Mouse (Mus musculus): ENCODE measurements around the gene Grb2. TPM values are rescaled to one million over a fixed set of nuclear protein-coding genes. Genes with fewer than 3 reads are reported as not detected.
"Not testable (repeated sequence)": the region's sequence is repeated elsewhere in the genome, so short reads cannot be mapped to it uniquely, and the experiment has no call there.

The Grb2 gene
- polyA plus RNA-seq, 1 experiment: 3.8 TPM

DNA sequence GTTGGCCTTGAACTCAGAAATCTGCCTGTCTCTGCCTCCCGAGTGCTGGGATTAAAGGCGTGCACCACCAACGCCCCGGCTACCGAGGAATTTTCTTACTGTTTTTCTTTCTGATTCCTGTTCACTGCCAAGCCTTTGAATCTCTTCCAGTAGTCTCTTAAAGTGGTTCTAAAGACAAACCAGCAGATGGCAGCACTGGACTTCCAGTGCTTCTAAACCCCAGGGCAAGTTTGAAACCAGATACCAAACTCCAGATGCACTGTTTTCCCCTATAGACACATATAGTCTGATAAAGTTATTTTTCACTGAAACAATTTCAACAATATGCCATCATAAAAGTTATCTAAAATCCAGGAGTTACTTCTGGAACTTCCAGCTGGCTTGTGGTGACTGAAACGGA lies 60.9 kb downstream of the Grb2 start:
- Histone ChIP-seq H3K27me3 (ENCODE audit: control insufficient read depth) (no peaks in the 10 kb centered on the region), H3K36me3 (ENCODE audit: control insufficient read depth) (peaks cover 76% of the 10 kb centered on the region), H3K4me3 (replicated peaks) (no peak overlapping the region), H3K9me3 (ENCODE audit: control insufficient read depth, low read length) (no peaks in the 10 kb centered on the region), H3K4me1 (ENCODE audit: control insufficient read depth) (no peaks in the 10 kb centered on the region; the same call in 1 of the 2 replicates)
- no peak for TF ChIP-seq GATA1 (IDR thresholded peaks at IDR 0.05; ENCODE audit: low read length)
- TF ChIP-seq TAL1 (IDR thresholded peaks at IDR 0.05; ENCODE audit: low read length): no peak

DNA sequence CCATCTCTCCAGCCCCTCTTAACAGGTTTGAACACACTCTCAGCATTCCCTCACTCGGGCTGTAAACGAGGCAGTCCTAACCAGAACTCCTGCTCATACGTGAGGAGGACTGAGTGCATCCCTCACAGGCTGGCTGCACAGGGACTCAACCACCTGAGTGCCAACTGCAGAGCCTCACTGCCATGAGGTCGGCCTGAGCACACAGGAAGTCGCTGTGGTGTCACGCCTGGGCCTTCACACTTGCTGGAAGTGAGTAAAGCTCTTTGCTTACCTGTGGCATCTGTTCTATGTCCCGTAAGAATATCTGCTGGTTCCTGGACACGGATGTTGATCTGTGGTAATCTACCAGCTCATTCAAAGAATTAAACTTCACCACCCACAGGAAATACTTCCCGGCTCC lies 62.0 kb downstream of the Grb2 start:
- Histone ChIP-seq H3K4me3 (replicated peaks) (no peak overlapping the region), H3K4me1 (ENCODE audit: control insufficient read depth) (peaks cover 4% of the 10 kb centered on the region), H3K9me3 (ENCODE audit: control insufficient read depth, low read length) (no peaks in the 10 kb centered on the region), H3K27me3 (ENCODE audit: control insufficient read depth) (no peaks in the 10 kb centered on the region), H3K36me3 (ENCODE audit: control insufficient read depth) (peaks cover 74% of the 10 kb centered on the region)
- no peak for TF ChIP-seq TAL1 (IDR thresholded peaks at IDR 0.05; ENCODE audit: low read length)
- TF ChIP-seq GATA1 (IDR thresholded peaks at IDR 0.05; ENCODE audit: low read length): no peak

DNA sequence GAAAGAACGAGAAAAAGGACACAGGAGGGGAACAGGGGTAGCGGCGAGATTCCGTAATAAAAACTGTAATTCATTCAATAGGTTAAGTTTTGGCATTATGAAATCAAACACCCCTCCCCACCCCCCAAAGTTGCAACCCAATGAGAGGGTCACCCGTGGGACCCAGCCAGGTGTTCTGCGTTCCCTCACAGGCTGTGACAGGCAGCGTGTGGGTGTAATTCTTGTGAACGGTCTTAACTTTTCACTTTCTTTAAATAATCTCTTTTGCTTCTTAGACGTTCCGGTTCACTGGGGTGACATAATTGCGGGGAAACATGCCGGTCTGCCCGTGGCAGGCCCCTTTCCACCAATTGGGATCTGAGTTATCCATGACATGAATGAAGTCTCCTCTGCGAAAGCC lies 62.9 kb downstream of the Grb2 start:
- H3K9me3 ChIP-seq (ENCODE audit: control insufficient read depth, low read length); H3K4me1 ChIP-seq (ENCODE audit: control insufficient read depth); H3K27me3 ChIP-seq (ENCODE audit: control insufficient read depth); H3K4me3 ChIP-seq (replicated peaks): not testable (repeated sequence)
- peaks cover 66% of the 10 kb centered on the region for H3K36me3 ChIP-seq (ENCODE audit: control insufficient read depth)

DNA sequence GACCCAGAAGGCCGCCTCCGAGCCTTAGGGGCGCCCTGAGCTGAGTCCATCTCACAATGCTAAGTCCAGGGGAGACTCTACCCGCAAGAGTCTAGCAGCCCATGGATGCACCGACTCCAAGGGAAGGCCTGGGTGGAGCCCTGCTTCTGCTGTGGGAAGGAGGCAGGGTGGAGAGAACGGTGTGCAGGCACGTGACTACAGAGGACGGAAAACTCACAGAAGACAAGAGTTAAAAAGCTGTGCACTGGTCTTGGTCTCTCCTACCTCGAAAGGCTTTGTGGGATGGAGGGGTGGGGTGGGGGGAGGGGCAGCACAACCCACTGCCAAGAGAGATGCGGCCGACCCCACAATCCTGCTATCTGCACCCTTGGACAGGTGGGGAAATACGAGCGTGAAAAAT lies 64.1 kb downstream of the Grb2 start:
- H3K4me1 ChIP-seq (ENCODE audit: control insufficient read depth): peaks cover 7% of the 10 kb centered on the region
- H3K4me3 ChIP-seq (replicated peaks): no peak overlapping the region
- no peaks in the 10 kb centered on the region for H3K9me3 ChIP-seq (ENCODE audit: control insufficient read depth, low read length)
- TF ChIP-seq TAL1 (IDR thresholded peaks at IDR 0.05; ENCODE audit: low read length) (no peak), GATA1 (IDR thresholded peaks at IDR 0.05; ENCODE audit: low read length) (no peak)
- no peaks in the 10 kb centered on the region for H3K27me3 ChIP-seq (ENCODE audit: control insufficient read depth)
- H3K36me3 ChIP-seq (ENCODE audit: control insufficient read depth): peaks cover 56% of the 10 kb centered on the region

DNA sequence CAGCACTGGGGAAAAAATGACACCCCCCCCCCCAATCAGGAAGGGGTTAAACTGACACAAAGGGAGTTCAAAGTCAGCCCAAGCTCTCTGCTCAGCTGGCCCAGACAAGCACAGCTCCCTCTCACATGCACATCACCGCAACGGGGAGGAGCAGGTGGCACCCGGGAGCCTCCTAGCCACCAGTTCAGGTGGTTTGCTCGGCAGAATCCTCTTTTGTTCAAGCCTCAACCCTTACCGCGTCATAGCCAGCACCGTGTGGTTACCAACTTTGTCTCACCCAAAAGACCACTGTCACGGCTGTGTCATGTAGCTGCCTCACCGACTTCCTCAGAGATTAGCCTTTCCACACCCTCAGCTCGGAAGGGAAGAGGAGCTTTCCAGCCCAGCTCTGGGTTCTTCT lies 65.1 kb downstream of the Grb2 start:
- Histone ChIP-seq H3K4me3 (replicated peaks) (no peak overlapping the region), H3K27me3 (ENCODE audit: control insufficient read depth) (no peaks in the 10 kb centered on the region), H3K9me3 (ENCODE audit: control insufficient read depth, low read length) (no peaks in the 10 kb centered on the region), H3K4me1 (ENCODE audit: control insufficient read depth) (peaks cover 7% of the 10 kb centered on the region), H3K36me3 (ENCODE audit: control insufficient read depth) (peaks cover 47% of the 10 kb centered on the region)
- TF ChIP-seq GATA1 (IDR thresholded peaks at IDR 0.05; ENCODE audit: low read length) (no peak), TAL1 (IDR thresholded peaks at IDR 0.05; ENCODE audit: low read length) (no peak)

DNA sequence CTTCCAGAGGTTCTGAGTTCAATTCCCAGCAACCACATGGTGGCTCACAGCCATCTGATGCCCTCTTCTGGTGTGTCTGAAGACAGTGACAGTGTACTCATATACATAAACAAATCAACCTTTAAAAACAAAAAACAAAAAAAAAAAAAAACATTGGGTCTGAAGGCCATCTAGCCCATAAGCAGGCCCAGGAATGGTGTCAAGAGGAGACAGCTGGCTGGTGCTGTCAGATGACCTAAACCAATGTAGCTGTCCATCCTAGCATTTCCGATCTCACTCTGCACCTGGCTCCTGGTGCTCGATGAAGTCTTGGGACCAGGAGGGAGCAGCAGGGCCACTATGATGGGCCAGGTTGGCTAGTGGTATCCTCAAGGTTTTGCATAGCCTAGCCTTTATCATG lies 65.7 kb downstream of the Grb2 start:
- no peaks in the 10 kb centered on the region for H3K27me3 ChIP-seq (ENCODE audit: control insufficient read depth)
- peaks cover 7% of the 10 kb centered on the region for H3K4me1 ChIP-seq (ENCODE audit: control insufficient read depth)
- no peaks in the 10 kb centered on the region for H3K9me3 ChIP-seq (ENCODE audit: control insufficient read depth, low read length)
- no peak overlapping the region for H3K4me3 ChIP-seq (replicated peaks)
- TF ChIP-seq GATA1 (IDR thresholded peaks at IDR 0.05; ENCODE audit: low read length) (no peak), TAL1 (IDR thresholded peaks at IDR 0.05; ENCODE audit: low read length) (no peak)
- H3K36me3 ChIP-seq (ENCODE audit: control insufficient read depth): peaks cover 41% of the 10 kb centered on the region

DNA sequence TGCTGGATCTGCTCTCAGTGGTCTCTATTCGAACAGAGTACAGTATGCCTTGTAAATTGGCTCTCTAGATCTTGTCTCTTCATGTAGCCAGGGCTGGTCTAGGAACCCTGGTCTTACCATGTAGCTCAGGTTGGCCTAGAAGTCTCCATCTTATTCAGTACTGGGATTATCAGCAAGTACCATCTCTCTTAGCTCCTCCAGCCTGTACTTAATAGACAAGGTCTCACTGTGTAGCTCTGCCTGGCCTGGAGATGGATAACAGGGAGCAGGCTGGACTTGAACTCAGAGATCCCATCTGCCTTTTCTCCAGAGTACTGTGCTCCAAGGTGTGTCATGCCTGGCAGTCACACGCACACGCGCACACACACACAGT lies 66.7 kb downstream of the Grb2 start:
- Histone ChIP-seq H3K4me1 (ENCODE audit: control insufficient read depth) (peaks cover 7% of the 10 kb centered on the region), H3K9me3 (ENCODE audit: control insufficient read depth, low read length) (no peaks in the 10 kb centered on the region), H3K4me3 (replicated peaks) (no peak overlapping the region), H3K27me3 (ENCODE audit: control insufficient read depth) (no peaks in the 10 kb centered on the region), H3K36me3 (ENCODE audit: control insufficient read depth) (peaks cover 35% of the 10 kb centered on the region)
- TF ChIP-seq TAL1 (IDR thresholded peaks at IDR 0.05; ENCODE audit: low read length) (no peak), GATA1 (IDR thresholded peaks at IDR 0.05; ENCODE audit: low read length) (no peak)

GRCm38 (mm10) chr11:115640978-115641663 lies 67.3 kb downstream of the Grb2 start:
- peaks cover 30% of the 10 kb centered on the region for H3K36me3 ChIP-seq (ENCODE audit: control insufficient read depth)
- peaks cover 7% of the 10 kb centered on the region for H3K4me1 ChIP-seq (ENCODE audit: control insufficient read depth)
- no peaks in the 10 kb centered on the region for H3K27me3 ChIP-seq (ENCODE audit: control insufficient read depth)
- TF ChIP-seq GATA1 (IDR thresholded peaks at IDR 0.05; ENCODE audit: low read length): no peak
- TF ChIP-seq TAL1 (IDR thresholded peaks at IDR 0.05; ENCODE audit: low read length): no peak
- no peak overlapping the region for H3K4me3 ChIP-seq (replicated peaks)
- no peaks in the 10 kb centered on the region for H3K9me3 ChIP-seq (ENCODE audit: control insufficient read depth, low read length)

DNA sequence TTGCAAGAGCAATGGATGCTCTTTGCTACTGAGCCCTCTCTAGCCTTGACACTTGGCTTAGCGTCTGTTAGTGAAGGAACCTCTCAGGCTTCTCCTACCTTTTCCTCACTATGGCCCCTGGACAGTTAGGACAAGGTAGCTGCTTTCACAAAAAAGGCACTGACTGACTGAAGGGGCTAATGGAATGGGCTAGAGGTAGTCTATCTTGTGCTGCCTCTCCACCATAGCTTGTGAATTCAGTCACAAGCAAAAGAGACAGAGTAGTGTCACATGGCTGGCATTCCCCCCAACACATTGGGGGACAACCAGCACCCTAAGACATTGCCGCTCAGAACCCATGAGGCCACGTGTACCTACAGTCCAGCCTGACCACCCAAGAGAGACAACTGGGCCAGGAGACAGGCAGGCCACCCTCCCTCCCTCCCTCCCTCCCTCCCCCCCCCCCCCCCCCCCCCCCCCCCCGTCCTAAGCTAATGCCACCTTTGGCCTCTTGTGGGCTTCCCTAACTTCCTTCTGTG lies 68.0 kb downstream of the Grb2 start:
- Histone ChIP-seq H3K27me3 (ENCODE audit: control insufficient read depth) (no peaks in the 10 kb centered on the region), H3K9me3 (ENCODE audit: control insufficient read depth, low read length) (no peaks in the 10 kb centered on the region), H3K4me1 (ENCODE audit: control insufficient read depth) (peaks cover 7% of the 10 kb centered on the region), H3K4me3 (replicated peaks) (no peak overlapping the region), H3K36me3 (ENCODE audit: control insufficient read depth) (peaks cover 23% of the 10 kb centered on the region)
- no peak for TF ChIP-seq TAL1 (IDR thresholded peaks at IDR 0.05; ENCODE audit: low read length)

- no peaks in the 10 kb centered on the region for H3K27me3 ChIP-seq (ENCODE audit: control insufficient read depth)
- H3K4me1 ChIP-seq (ENCODE audit: control insufficient read depth): peaks cover 7% of the 10 kb centered on the region
- H3K4me3 ChIP-seq (replicated peaks): no peak overlapping the region
- H3K9me3 ChIP-seq (ENCODE audit: control insufficient read depth, low read length): no peaks in the 10 kb centered on the region
- TF ChIP-seq TAL1 (IDR thresholded peaks at IDR 0.05; ENCODE audit: low read length): no peak
- no peak for TF ChIP-seq GATA1 (IDR thresholded peaks at IDR 0.05; ENCODE audit: low read length)
- peaks cover 17% of the 10 kb centered on the region for H3K36me3 ChIP-seq (ENCODE audit: control insufficient read depth)
These were observed 68.9 kb downstream of the Grb2 start for GRCm38 (mm10) chr11:115639540-115639939.
